Mouse (Mus musculus) liver, embryonic 16.5 days (tissue): ENCODE measurements around the gene Trib3. TPM values are rescaled to one million over a fixed set of nuclear protein-coding genes. Genes with fewer than 3 reads are reported as not detected.
A peak's percentile ranks its signal among the peaks of the same experiment; 100 is the strongest.
"Not testable (repeated sequence)": the region's sequence is repeated elsewhere in the genome, so short reads cannot be mapped to it uniquely, and the experiment has no call there.

Experiments
- ATAC-seq: fragments of 200-750 bp; cut with Nextera tagmentation; 2 replicates; pipeline ENCODE4 v1.8.0; 2017; ENCODE audit warnings: low read depth, mild to moderate bottlenecking, moderate number of reproducible peaks, moderate library complexity
- H3K27ac ChIP-seq: fragments of 300-500 bp; sonication (generic); 2 replicates; pipeline ENCODE4 v1.5.1; 2014; ENCODE audit warnings: mild to moderate bottlenecking, low read length
- H3K27me3 ChIP-seq: fragments of 300-500 bp; sonication (generic); 2 replicates; pipeline ENCODE4 v1.6.1; 2014; ENCODE audit warnings: low read depth, low read length, mixed read lengths; ENCODE audit not compliant: control insufficient read depth, insufficient read depth
- H3K36me3 ChIP-seq: fragments of 300-500 bp; sonication (generic); 2 replicates; pipeline ENCODE4 v1.6.1; 2014; ENCODE audit warnings: mild to moderate bottlenecking; ENCODE audit not compliant: control insufficient read depth, insufficient read depth
- H3K4me1 ChIP-seq: fragments of 300-500 bp; sonication (generic); 2 replicates; pipeline ENCODE4 v1.6.1; 2014; ENCODE audit warnings: low read depth, low read length, mixed read lengths; ENCODE audit not compliant: control insufficient read depth
- H3K4me2 ChIP-seq: fragments of 300-500 bp; sonication (generic); 2 replicates; pipeline ENCODE4 v1.6.1; 2014; ENCODE audit warnings: low read depth, low read length, mixed read lengths
- H3K4me3 ChIP-seq: fragments of 300-500 bp; sonication (generic); 2 replicates; pipeline ENCODE4 v1.5.1; 2014; ENCODE audit warnings: low read depth, mild to moderate bottlenecking, low read length
- H3K9ac ChIP-seq: fragments of 300-500 bp; sonication (generic); 2 replicates; pipeline ENCODE4 v1.6.1; 2014; ENCODE audit warnings: low read depth, low read length
- H3K9me3 ChIP-seq: fragments of 300-500 bp; sonication (generic); replicated peaks from 2 replicates; pipeline ENCODE4 v1.6.1; 2016; ENCODE audit warnings: low read length; ENCODE audit not compliant: control insufficient read depth
- WGBS: fragments of 180-500 bp; shearing (Covaris S2); extraction: QIAGEN DNeasy Blood & Tissue Kit; methylation state at CpG from one replicate; pipeline ENCODE4 v1.1.7; 2014; ENCODE audit not compliant: insufficient replicate concordance; 5-methylcytosine and 5-hydroxymethylcytosine counted together
- polyA plus RNA-seq: library from polyadenylated mRNA; unstranded; fragments of >200 nt; fragmentation: Nextera tagmentation; extraction: Ambion mirVana; gene quantifications from 2 replicates; pipeline ENCODE4 v1.2.1, GENCODE M21; 2015

Gene Trib3
- polyA plus RNA-seq, 1 experiment from 2014 or later: 6.5 TPM

GRCm38 (mm10) chr2:152372104-152372503 is 28.3 kb upstream of the Trib3 start:
- no peaks in the 10 kb centered on the region for H3K36me3 ChIP-seq
- no peak overlapping the region for H3K4me2 ChIP-seq
- no peak overlapping the region for H3K4me3 ChIP-seq
- peaks cover 3% of the 10 kb centered on the region; the same call in 1 of the 2 replicates for H3K4me1 ChIP-seq
- no peak for ATAC-seq
- H3K9me3 ChIP-seq: no peaks in the 10 kb centered on the region
- H3K9ac ChIP-seq: no peak overlapping the region
- 66% methylated on average over 7 of the region's 7 CpGs for WGBS
- peaks cover 31% of the 10 kb centered on the region for H3K27me3 ChIP-seq
- no peak overlapping the region for H3K27ac ChIP-seq

GRCm38 (mm10) chr2:152368532-152369140 is 24.8 kb upstream of the Trib3 start:
- no peak overlapping the region for H3K4me3 ChIP-seq
- H3K9ac ChIP-seq: no peak overlapping the region
- no peaks in the 10 kb centered on the region for H3K9me3 ChIP-seq
- 24% methylated on average over 14 of the region's 14 CpGs for WGBS
- H3K36me3 ChIP-seq: no peaks in the 10 kb centered on the region
- no peaks in the 10 kb centered on the region for H3K27me3 ChIP-seq
- peaks cover 3% of the 10 kb centered on the region for H3K4me1 ChIP-seq
- no peak overlapping the region for H3K4me2 ChIP-seq
- H3K27ac ChIP-seq: no peak overlapping the region
- no peak for ATAC-seq

GRCm38 (mm10) chr2:152367917-152368316 is 24.1 kb upstream of the Trib3 start:
- H3K4me1 ChIP-seq: peaks cover 5% of the 10 kb centered on the region
- no peak overlapping the region for H3K4me2 ChIP-seq
- no peak overlapping the region for H3K9ac ChIP-seq
- WGBS: 58% methylated on average over 5 of the region's 5 CpGs
- no peak for ATAC-seq
- no peak overlapping the region for H3K4me3 ChIP-seq
- H3K36me3 ChIP-seq: no peaks in the 10 kb centered on the region
- no peaks in the 10 kb centered on the region for H3K27me3 ChIP-seq
- H3K27ac ChIP-seq: no peak overlapping the region
- no peaks in the 10 kb centered on the region for H3K9me3 ChIP-seq

- Histone ChIP-seq H3K9me3 (0 out of 2 replicates have a peak, but pooled peaks cover 2% of the 10 kb centered on the region), H3K36me3 (no peaks in the 10 kb centered on the region), H3K27ac (no peak overlapping the region), H3K9ac (no peak overlapping the region), H3K4me1 (peaks cover 9% of the 10 kb centered on the region), H3K4me3 (0 out of 2 replicates have a peak overlapping the region, but pooled peaks have one; percentile 10), H3K27me3 (no peaks in the 10 kb centered on the region), H3K4me2 (peak overlapping the region; percentile 32)
- ATAC-seq: peak; percentile 72
- WGBS: 8% methylated on average over 17 of the region's 17 CpGs
These were observed 19.7 kb upstream of the Trib3 start for GRCm38 (mm10) chr2:152363245-152364147.

GRCm38 (mm10) chr2:152361193-152361592 is 17.4 kb upstream of the Trib3 start:
- no peaks in the 10 kb centered on the region for H3K27me3 ChIP-seq
- no peak overlapping the region for H3K9ac ChIP-seq
- H3K36me3 ChIP-seq: no peaks in the 10 kb centered on the region
- 0 out of 2 replicates have a peak, but pooled peaks cover 2% of the 10 kb centered on the region for H3K9me3 ChIP-seq
- no peak overlapping the region for H3K4me3 ChIP-seq
- H3K27ac ChIP-seq: no peak overlapping the region
- H3K4me2 ChIP-seq: no peak overlapping the region
- H3K4me1 ChIP-seq: peaks cover 9% of the 10 kb centered on the region
- ATAC-seq: no peak
- WGBS: 73% methylated on average over 8 of the region's 8 CpGs

GRCm38 (mm10) chr2:152360271-152360775 is 16.5 kb upstream of the Trib3 start:
- Histone ChIP-seq H3K4me1 (peaks cover 9% of the 10 kb centered on the region), H3K27ac (no peak overlapping the region), H3K9ac (no peak overlapping the region), H3K27me3 (no peaks in the 10 kb centered on the region), H3K4me2 (no peak overlapping the region), H3K4me3 (no peak overlapping the region), H3K9me3 (0 out of 2 replicates have a peak, but pooled peaks cover 2% of the 10 kb centered on the region), H3K36me3 (no peaks in the 10 kb centered on the region)
- ATAC-seq: peak; percentile 36
- WGBS: 18% methylated on average over 7 of the region's 7 CpGs

GRCm38 (mm10) chr2:152359616-152360015 is 15.8 kb upstream of the Trib3 start:
- WGBS: 37% methylated on average over 5 of the region's 5 CpGs
- H3K27ac ChIP-seq: no peak overlapping the region

GRCm38 (mm10) chr2:152358977-152359376 is 15.1 kb upstream of the Trib3 start:
- not testable (repeated sequence) for H3K4me1 ChIP-seq, H3K9ac ChIP-seq, H3K4me2 ChIP-seq, H3K36me3 ChIP-seq, ATAC-seq, H3K27me3 ChIP-seq, H3K27ac ChIP-seq, H3K4me3 ChIP-seq, H3K9me3 ChIP-seq
- WGBS: 69% methylated on average over 5 of the region's 5 CpGs

More at GRCm38 (mm10) chr2:152359616-152360015, 15.8 kb upstream of the Trib3 start:
- Histone ChIP-seq H3K36me3 (no peaks in the 10 kb centered on the region), H3K9ac (no peak overlapping the region), H3K4me1 (peaks cover 9% of the 10 kb centered on the region), H3K4me3 (no peak overlapping the region), H3K4me2 (no peak overlapping the region), H3K9me3 (0 out of 2 replicates have a peak, but pooled peaks cover 2% of the 10 kb centered on the region), H3K27me3 (no peaks in the 10 kb centered on the region)
- ATAC-seq: no peak; the same call in 1 of the 2 replicates
